Mouse (Mus musculus) forebrain, embryonic 12.5 days (tissue): ENCODE data around the gene Ints3. TPM values are rescaled to one million over a fixed set of nuclear protein-coding genes. Genes with fewer than 3 reads are reported as not detected.

ENCODE experiments used
- ATAC-seq: fragments of 200-750 bp; cut with Nextera tagmentation; 2 replicates; pipeline ENCODE4 v1.8.0; 2017; ENCODE audit warnings: moderate TSS enrichment; ENCODE audit not compliant: low FRiP score
- H3K27ac ChIP-seq: fragments of 300-500 bp; sonication (generic); 2 replicates; pipeline ENCODE4 v1.5.1; 2016; ENCODE audit warnings: mild to moderate bottlenecking
- H3K27me3 ChIP-seq: fragments of 300-500 bp; sonication (generic); 2 replicates; pipeline ENCODE4 v1.6.1; 2016; ENCODE audit warnings: mild to moderate bottlenecking
- H3K36me3 ChIP-seq: fragments of 300-500 bp; sonication (generic); replicated peaks from 2 replicates; pipeline ENCODE4 v1.6.1; 2016; ENCODE audit warnings: mild to moderate bottlenecking
- H3K4me1 ChIP-seq: fragments of 300-500 bp; sonication (generic); 2 replicates; pipeline ENCODE4 v1.6.1; 2016
- H3K4me2 ChIP-seq: fragments of 300-500 bp; sonication (generic); 2 replicates; pipeline ENCODE4 v1.6.1; 2016; ENCODE audit warnings: mild to moderate bottlenecking, moderate library complexity
- H3K4me3 ChIP-seq: fragments of 300-500 bp; sonication (generic); replicated peaks from 2 replicates; pipeline ENCODE4 v1.5.1; 2016; ENCODE audit warnings: mild to moderate bottlenecking
- H3K9ac ChIP-seq: fragments of 300-500 bp; sonication (generic); 2 replicates; pipeline ENCODE4 v1.6.1; 2016; ENCODE audit warnings: mild to moderate bottlenecking
- H3K9me3 ChIP-seq: fragments of 300-500 bp; sonication (generic); 2 replicates; pipeline ENCODE4 v1.6.1; 2016
- WGBS: fragments of 180-500 bp; shearing (Covaris S2); methylation state at CpG from one replicate; pipeline ENCODE4 v1.1.7; 2016; 5-methylcytosine and 5-hydroxymethylcytosine counted together
- polyA plus RNA-seq: library from polyadenylated mRNA; unstranded; fragments of >200 nt; fragmentation: Nextera tagmentation; extraction: Ambion mirVana; gene quantifications from 2 replicates; pipeline ENCODE4 v1.2.1, GENCODE M21; 2016

The Ints3 gene
- polyA plus RNA-seq, 1 experiment from 2014 or later, result 42.8 TPM

- Histone ChIP-seq H3K27me3 (no peaks in the 10 kb centered on the region), H3K36me3 (peaks cover 100% of the 10 kb centered on the region), H3K4me1 (no peaks in the 10 kb centered on the region), H3K27ac (no peak overlapping the region), H3K4me2 (no peak overlapping the region), H3K9ac (no peak overlapping the region), H3K9me3 (no peaks in the 10 kb centered on the region), H3K4me3 (no peak overlapping the region)
- ATAC-seq, result no peak
- 92% methylated on average over 4 of the region's 4 CpGs for WGBS
Observed at GRCm38 (mm10) chr3:90404609-90405008, 28.8 kb downstream of the Ints3 start.

GRCm38 (mm10) chr3:90404121-90404520 is 29.3 kb downstream of the Ints3 start:
- WGBS, result 86% methylated on average over 3 of the region's 3 CpGs
- H3K27ac ChIP-seq, result no peak overlapping the region
- H3K27me3 ChIP-seq, result no peaks in the 10 kb centered on the region
- H3K4me3 ChIP-seq, result no peak overlapping the region
- no peaks in the 10 kb centered on the region for H3K4me1 ChIP-seq
- H3K36me3 ChIP-seq, result peaks cover 100% of the 10 kb centered on the region
- H3K9me3 ChIP-seq, result no peaks in the 10 kb centered on the region
- no peak overlapping the region for H3K4me2 ChIP-seq
- H3K9ac ChIP-seq, result no peak overlapping the region
- no peak for ATAC-seq

DNA sequence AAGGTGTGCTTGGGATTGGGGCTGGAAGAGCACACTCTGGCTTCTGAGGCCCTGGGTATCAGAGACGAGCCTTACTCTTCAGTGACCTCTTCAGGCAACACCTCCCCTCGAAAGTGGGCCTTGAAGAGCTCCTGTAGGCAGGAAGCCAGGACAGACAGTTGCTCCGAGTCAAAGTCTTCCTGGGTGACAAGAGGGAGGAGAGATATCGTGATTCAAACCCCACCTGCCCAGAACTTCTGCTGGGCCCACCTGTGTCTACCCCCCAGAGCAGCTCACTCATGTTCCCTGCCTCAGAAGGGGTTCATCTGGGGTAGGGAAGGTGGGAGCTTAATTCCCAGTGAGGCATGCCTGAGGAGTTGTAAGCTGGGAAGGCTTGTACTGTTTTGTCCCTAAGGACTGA is 32.4 kb downstream of the Ints3 start:
- Histone ChIP-seq H3K4me1 (no peaks in the 10 kb centered on the region), H3K9ac (no peak overlapping the region), H3K36me3 (peaks cover 95% of the 10 kb centered on the region), H3K4me2 (no peak overlapping the region), H3K27me3 (no peaks in the 10 kb centered on the region), H3K27ac (no peak overlapping the region), H3K9me3 (no peaks in the 10 kb centered on the region), H3K4me3 (no peak overlapping the region)
- no peak for ATAC-seq
- WGBS, result 80% methylated on average over 4 of the region's 4 CpGs

DNA sequence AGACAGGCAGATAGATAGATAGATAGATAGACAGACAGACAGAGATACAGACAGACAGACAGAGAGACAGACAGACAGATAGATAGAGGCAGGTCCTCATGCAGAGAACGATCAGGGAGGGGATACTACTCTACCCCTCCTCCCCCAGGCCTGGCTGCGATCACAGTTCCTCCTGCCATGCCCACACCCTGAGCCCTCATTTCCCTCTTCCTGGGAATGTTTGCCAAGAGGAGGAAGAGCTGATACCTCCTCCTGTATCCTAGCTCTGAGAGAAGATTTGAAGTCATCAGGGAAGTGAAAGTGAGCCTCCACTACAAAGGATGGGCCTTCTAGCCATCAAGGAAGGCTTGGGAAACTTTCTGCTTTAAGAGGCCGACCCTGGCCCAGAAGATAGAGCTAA is 37.8 kb downstream of the Ints3 start:
- no peak overlapping the region for H3K27ac ChIP-seq
- H3K9me3 ChIP-seq, result no peaks in the 10 kb centered on the region
- 97% methylated on average over 3 of the region's 3 CpGs for WGBS
- H3K9ac ChIP-seq, result no peak overlapping the region
- no peak overlapping the region for H3K4me2 ChIP-seq
- no peak overlapping the region for H3K4me3 ChIP-seq
- no peak for ATAC-seq
- peaks cover under 1% of the 10 kb centered on the region; the same call in 1 of the 2 replicates for H3K4me1 ChIP-seq
- 0 out of 2 replicates have a peak, but pooled peaks cover 3% of the 10 kb centered on the region for H3K27me3 ChIP-seq
- H3K36me3 ChIP-seq, result peaks cover 94% of the 10 kb centered on the region

DNA sequence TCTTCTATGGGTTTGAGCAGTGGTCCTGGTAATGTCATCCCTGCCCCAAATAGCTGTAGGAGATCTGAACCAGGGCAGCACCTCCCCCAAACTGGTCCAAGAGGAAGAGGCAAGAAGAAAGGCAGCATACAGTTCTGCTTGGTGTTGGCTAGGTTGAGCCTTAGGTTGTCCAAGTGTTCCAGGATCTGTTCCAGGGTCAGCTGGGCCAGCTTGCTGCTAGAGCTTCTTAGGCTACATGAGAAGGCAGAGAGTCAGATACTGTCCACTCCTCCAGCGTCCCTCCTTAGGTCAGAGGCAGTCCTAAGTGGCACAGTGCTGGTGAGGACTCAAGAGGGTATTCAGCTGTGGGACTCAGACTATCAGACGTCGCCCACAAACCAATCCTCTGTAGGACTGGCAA is 40.8 kb downstream of the Ints3 start:
- Histone ChIP-seq H3K36me3 (peaks cover 70% of the 10 kb centered on the region), H3K27me3 (0 out of 2 replicates have a peak, but pooled peaks cover 9% of the 10 kb centered on the region), H3K9ac (no peak overlapping the region), H3K4me3 (no peak overlapping the region), H3K4me1 (peaks cover 28% of the 10 kb centered on the region), H3K9me3 (no peaks in the 10 kb centered on the region), H3K27ac (no peak overlapping the region), H3K4me2 (no peak overlapping the region)
- WGBS, result 91% methylated on average over 3 of the region's 3 CpGs
- ATAC-seq, result no peak

- Histone ChIP-seq H3K27me3 (0 out of 2 replicates have a peak, but pooled peaks cover 9% of the 10 kb centered on the region), H3K9ac (no peak overlapping the region), H3K36me3 (peaks cover 63% of the 10 kb centered on the region), H3K4me1 (peaks cover 30% of the 10 kb centered on the region), H3K4me3 (no peak overlapping the region), H3K27ac (no peak overlapping the region), H3K9me3 (no peaks in the 10 kb centered on the region), H3K4me2 (no peak overlapping the region)
- 83% methylated on average over 8 of the region's 8 CpGs for WGBS
- ATAC-seq, result no peak
Observed at GRCm38 (mm10) chr3:90391941-90392340, 41.5 kb downstream of the Ints3 start.

- H3K36me3 ChIP-seq, result peaks cover 58% of the 10 kb centered on the region
- 83% methylated on average over 4 of the region's 4 CpGs for WGBS
- H3K4me2 ChIP-seq, result no peak overlapping the region
- peaks cover 30% of the 10 kb centered on the region for H3K4me1 ChIP-seq
- ATAC-seq, result no peak
- no peak overlapping the region for H3K27ac ChIP-seq
- 0 out of 2 replicates have a peak, but pooled peaks cover 9% of the 10 kb centered on the region for H3K27me3 ChIP-seq
- no peaks in the 10 kb centered on the region for H3K9me3 ChIP-seq
- H3K9ac ChIP-seq, result no peak overlapping the region
- H3K4me3 ChIP-seq, result no peak overlapping the region
Observed at GRCm38 (mm10) chr3:90391004-90391403, 42.4 kb downstream of the Ints3 start.

GRCm38 (mm10) chr3:90389511-90390490 is 43.6 kb downstream of the Ints3 start, which contains the start of gene Slc27a3:
TSS of gene Slc27a3 (minus strand) at chr3:90389938.
- peaks cover 31% of the 10 kb centered on the region for H3K4me1 ChIP-seq
- WGBS, result under 1% methylated on average over 50 of the region's 55 CpGs
- peak within 1 kb of the TSS; percentile 95 for H3K4me2 ChIP-seq
- H3K27ac ChIP-seq, result peak within 1 kb of the TSS; percentile 89
- H3K27me3 ChIP-seq, result 0 out of 2 replicates have a peak, but pooled peaks cover 9% of the 10 kb centered on the region
- peaks cover 50% of the 10 kb centered on the region for H3K36me3 ChIP-seq
- H3K4me3 ChIP-seq, result peak within 1 kb of the TSS; percentile 64
- peak; percentile 55 for ATAC-seq
- no peaks in the 10 kb centered on the region for H3K9me3 ChIP-seq
- H3K9ac ChIP-seq, result peak within 1 kb of the TSS; percentile 74

DNA sequence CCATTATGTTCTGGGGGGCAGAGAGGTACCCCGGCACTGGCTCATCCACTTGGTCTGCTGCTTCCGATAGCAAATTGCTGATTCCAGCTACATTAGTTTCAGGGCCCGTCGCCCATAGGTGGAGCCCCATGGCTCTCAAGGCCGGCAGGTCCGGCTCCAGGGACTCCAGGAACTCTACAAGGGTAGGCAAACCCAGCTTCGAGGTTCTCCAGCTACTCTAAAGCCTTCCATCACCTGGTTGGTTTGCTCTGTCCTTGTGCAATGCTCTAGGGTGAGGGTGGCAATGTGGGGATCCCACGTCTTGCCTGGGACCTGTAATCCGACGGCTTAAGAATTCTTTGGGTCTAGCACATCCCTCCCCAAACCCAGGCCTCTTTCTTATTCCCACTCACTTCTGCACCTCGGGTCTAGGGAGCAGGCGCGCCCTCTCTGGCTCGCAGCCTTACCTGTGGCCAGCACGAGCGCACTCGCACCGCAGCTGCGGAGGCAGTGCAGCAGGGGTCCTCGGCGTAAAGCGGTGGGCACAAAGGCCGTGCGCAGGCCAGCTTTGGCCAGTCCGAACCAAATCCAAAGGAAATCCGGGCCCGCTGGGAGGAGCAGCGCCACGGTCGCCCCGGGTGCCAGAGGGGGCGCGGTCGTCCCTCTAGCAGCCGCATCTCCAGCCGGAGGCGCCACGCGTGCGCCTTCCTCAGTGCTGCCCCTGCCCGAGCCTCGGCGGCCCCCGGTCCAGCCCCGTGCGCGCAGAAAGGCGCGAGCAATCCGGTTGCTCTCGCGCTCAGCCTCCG is 44.5 kb downstream of the Ints3 start:
- Histone ChIP-seq H3K4me1 (peaks cover 31% of the 10 kb centered on the region), H3K9ac (peak overlapping the region; percentile 74), H3K4me2 (peak overlapping the region; percentile 95), H3K27me3 (0 out of 2 replicates have a peak, but pooled peaks cover 9% of the 10 kb centered on the region), H3K4me3 (peak overlapping the region; percentile 64), H3K9me3 (no peaks in the 10 kb centered on the region), H3K36me3 (peaks cover 41% of the 10 kb centered on the region), H3K27ac (peak overlapping the region; percentile 89)
- WGBS, result 3% methylated on average over 53 of the region's 53 CpGs
- peak; percentile 76 for ATAC-seq

GRCm38 (mm10) chr3:90388192-90388591 is 45.2 kb downstream of the Ints3 start:
- Histone ChIP-seq H3K27me3 (0 out of 2 replicates have a peak, but pooled peaks cover 9% of the 10 kb centered on the region), H3K36me3 (peaks cover 34% of the 10 kb centered on the region), H3K27ac (0 out of 2 replicates have a peak overlapping the region, but pooled peaks have one; percentile 89), H3K9me3 (no peaks in the 10 kb centered on the region), H3K4me3 (peak overlapping the region; percentile 64; the same call in 1 of the 2 replicates), H3K9ac (peak overlapping the region; percentile 74; the same call in 1 of the 2 replicates), H3K4me2 (peak overlapping the region; percentile 95), H3K4me1 (peaks cover 31% of the 10 kb centered on the region)
- 84% methylated on average over 4 of the region's 4 CpGs for WGBS
- no peak for ATAC-seq

DNA sequence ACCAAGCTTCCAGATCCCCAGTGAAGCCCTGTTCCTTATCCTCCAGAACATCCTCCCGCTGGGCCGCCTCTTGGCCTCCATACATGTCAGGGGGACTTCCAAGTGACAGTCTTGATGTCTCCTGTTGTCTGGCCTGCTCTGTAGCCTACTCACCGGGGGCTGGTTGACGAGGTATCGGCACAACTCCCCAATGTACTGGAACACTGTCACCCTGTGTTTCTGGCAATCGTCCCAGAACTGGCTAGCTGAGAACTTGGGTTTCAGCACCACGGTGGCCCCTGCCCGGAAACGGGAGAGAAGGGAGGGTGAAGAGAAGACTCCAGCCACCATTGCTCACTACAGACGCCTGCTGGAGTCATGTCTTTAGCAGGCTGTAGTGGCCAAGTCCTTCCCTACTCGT is 45.9 kb downstream of the Ints3 start:
- Histone ChIP-seq H3K27me3 (0 out of 2 replicates have a peak, but pooled peaks cover 9% of the 10 kb centered on the region), H3K4me2 (0 out of 2 replicates have a peak overlapping the region, but pooled peaks have one; percentile 1), H3K9ac (0 out of 2 replicates have a peak overlapping the region, but pooled peaks have one; percentile 1), H3K36me3 (peaks cover 27% of the 10 kb centered on the region), H3K4me1 (peaks cover 31% of the 10 kb centered on the region), H3K9me3 (no peaks in the 10 kb centered on the region), H3K4me3 (no peak overlapping the region), H3K27ac (no peak overlapping the region)
- WGBS, result 73% methylated on average over 11 of the region's 11 CpGs
- no peak for ATAC-seq

GRCm38 (mm10) chr3:90386817-90387216 is 46.6 kb downstream of the Ints3 start:
- no peak overlapping the region for H3K4me3 ChIP-seq
- H3K4me2 ChIP-seq, result no peak overlapping the region
- 91% methylated on average over 10 of the region's 10 CpGs for WGBS
- 0 out of 2 replicates have a peak, but pooled peaks cover 9% of the 10 kb centered on the region for H3K27me3 ChIP-seq
- ATAC-seq, result no peak
- no peak overlapping the region for H3K9ac ChIP-seq
- peaks cover 20% of the 10 kb centered on the region for H3K36me3 ChIP-seq
- H3K9me3 ChIP-seq, result no peaks in the 10 kb centered on the region
- no peak overlapping the region for H3K27ac ChIP-seq
- H3K4me1 ChIP-seq, result peaks cover 31% of the 10 kb centered on the region
